Comparison of ENCODE assay signal across 20 mouse cellular contexts in the genomic region with DNA sequence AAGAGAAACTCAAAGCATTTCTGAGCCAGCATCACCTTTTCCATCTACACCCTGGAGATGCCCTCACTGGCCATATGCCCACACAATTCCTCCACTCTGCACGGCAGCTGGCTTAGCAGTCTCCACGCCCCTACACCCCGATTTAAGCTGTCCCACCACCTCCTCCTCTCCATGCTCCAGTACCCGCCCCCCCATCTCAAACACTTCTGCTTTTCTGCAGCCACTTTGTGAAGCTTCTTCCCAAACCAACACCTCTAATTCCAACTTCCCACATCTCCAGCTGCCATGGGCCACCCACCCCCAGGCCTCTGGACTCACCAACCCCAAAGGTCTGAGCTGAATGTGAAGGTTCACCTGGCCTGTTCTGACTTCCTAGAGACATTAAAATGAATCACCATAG.
"Had no signal": no experiment of that assay in that cellular context is flagged by ENCODE, and none has a peak within 500 bp of the region (broad histone marks: within the 10 kb centered on the region; RNA-seq: fewer than 3 reads in every experiment).

No protein-coding gene starts in this region.

- DNase-seq: lung, adult 18-20 months; lung, embryonic 14.5 days; midbrain, embryonic 14.5 days; retina, postnatal 1 day; right cerebral cortex, postnatal 25 days; right cerebral cortex, postnatal 4 days; spleen, adult 18-20 months; thymus, adult 2 months; thymus, postnatal 25 days; thymus, postnatal 4 days had no signal

- H3K27me3 ChIP-seq: midbrain, embryonic 12.5 days; neural tube, embryonic 13.5 days; neural tube, embryonic 15.5 days; stomach, embryonic 15.5 days had no signal

- H3K27ac ChIP-seq: liver, embryonic 14.5 days; macrophage; midbrain, embryonic 10.5 days; midbrain, embryonic 12.5 days; neural tube, embryonic 13.5 days; neural tube, embryonic 15.5 days; stomach, embryonic 15.5 days; stomach, postnatal 0 days had no signal

- H3K9ac ChIP-seq: liver, embryonic 14.5 days; lung, embryonic 14.5 days; midbrain, embryonic 12.5 days; neural tube, embryonic 13.5 days; neural tube, embryonic 15.5 days; stomach, embryonic 15.5 days had no signal

- H3K4me1 ChIP-seq: midbrain, embryonic 12.5 days; neural tube, embryonic 15.5 days; stomach, embryonic 15.5 days had no signal

- H3K36me3 ChIP-seq: stomach, embryonic 15.5 days had no signal

- H3K9me3 ChIP-seq: neural tube, embryonic 15.5 days; stomach, embryonic 15.5 days had no signal

- ATAC-seq: midbrain, embryonic 16.5 days had no signal

- H3K4me3 ChIP-seq: midbrain, embryonic 10.5 days; midbrain, embryonic 12.5 days; myocyte; neural tube, embryonic 13.5 days; neural tube, embryonic 15.5 days; stomach, embryonic 15.5 days had no signal

- H3K4me2 ChIP-seq: lung, embryonic 14.5 days; midbrain, embryonic 12.5 days; neural tube, embryonic 13.5 days; neural tube, embryonic 15.5 days; stomach, embryonic 15.5 days had no signal
